Mouse (Mus musculus) spleen, adult 12 weeks (tissue): ENCODE data around the gene C1qtnf5.

Experiments
- DNase-seq: peaks from one replicate; pipeline ENCODE4 v3.0.0; 2022; ENCODE audit warnings: low spot score

The C1qtnf5 gene

DNA sequence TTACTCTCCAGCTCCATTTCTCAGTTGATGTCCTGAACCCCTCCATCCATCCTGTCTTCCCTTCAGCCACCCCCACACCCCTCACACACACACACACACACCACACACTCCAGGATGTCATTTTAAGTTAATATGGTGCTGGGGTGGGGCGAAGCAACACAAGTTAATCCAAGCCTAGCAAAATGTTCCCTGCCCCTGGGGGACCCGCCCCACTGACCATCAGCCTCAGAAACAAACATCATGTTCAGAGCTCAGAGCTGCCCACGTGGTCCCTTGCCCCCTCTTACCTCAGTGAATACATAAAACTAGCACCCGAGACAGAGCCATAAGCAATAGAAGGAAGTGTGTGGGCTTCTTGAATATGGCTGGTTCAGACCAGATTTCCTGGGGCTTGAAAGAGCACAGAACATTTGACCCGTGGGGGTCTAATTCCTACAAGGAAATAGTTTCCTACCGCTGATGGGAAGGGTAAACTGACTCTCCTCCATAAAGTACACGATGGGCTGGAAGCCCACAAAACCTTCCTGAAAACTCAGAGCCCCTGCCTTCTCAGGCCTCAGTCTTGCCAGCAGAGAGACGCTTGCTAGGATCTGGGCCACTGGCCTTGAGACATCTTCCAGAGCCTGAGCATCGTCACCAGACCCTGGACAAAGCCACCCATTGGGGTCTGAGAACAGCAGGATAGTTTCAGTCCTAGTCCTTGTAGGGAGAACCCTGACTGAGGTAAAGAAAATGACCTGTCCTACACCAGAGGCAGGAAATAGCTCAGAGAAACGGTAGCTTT lies 26.9 kb upstream of the C1qtnf5 start:
- no peak for DNase-seq

DNA sequence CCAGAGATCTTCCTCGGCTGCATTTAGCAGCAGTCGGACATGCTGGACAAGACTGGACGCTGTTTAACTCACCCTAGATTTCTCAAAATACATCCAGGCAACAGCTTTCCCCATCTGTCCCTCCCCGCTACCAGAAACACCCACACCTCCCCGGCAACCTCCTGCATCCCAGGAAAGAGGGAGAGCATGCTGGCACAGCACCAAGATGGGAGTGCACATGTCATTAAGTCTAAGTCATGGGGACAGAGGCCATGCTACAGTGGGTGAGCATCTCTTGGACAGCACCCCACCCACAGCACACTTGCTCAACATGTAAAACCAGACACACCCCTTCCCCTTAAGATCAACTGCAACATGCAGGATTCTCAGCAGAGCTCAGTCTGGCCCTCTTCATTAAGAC lies 26.1 kb upstream of the C1qtnf5 start:
- no peak for DNase-seq

DNA sequence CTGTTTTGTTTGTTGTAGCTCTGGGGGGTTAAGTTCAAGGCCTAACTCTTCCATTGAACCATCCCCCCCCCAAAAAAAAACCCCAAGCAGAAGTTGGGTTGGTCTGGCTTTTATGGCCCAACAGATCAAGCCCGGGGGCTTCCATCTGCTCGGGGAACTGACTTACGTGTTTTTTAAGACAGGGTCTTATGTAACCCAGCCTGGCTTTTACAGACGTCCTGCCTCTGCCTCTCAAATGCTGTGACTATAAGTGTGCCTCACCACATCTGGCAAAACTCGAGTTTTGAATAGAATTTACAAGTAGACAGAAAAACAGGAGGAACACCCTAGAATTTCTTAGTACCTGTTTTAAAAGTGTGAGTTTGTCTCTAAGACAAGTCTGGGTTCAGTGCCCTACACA lies 25.5 kb upstream of the C1qtnf5 start:
- DNase-seq, result no peak

DNA sequence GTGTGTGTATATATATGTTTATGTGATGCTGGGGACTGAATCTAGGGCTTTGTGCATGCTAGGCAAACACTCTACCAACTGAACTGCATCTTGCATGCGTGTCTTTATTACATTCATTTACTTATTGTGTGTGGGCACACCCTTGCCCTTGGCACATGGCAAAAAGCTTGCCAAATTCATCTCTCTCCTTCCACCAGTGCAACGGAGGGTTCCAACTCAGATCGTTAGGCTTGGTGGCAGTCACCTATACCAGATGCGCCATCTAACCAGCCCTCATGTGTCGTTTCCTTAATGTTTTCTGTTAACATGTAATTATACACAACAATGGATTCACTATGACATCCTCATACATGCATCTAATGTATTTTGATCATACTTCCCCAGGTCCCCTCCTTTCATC lies 24.8 kb upstream of the C1qtnf5 start:
- DNase-seq, result no peak

DNA sequence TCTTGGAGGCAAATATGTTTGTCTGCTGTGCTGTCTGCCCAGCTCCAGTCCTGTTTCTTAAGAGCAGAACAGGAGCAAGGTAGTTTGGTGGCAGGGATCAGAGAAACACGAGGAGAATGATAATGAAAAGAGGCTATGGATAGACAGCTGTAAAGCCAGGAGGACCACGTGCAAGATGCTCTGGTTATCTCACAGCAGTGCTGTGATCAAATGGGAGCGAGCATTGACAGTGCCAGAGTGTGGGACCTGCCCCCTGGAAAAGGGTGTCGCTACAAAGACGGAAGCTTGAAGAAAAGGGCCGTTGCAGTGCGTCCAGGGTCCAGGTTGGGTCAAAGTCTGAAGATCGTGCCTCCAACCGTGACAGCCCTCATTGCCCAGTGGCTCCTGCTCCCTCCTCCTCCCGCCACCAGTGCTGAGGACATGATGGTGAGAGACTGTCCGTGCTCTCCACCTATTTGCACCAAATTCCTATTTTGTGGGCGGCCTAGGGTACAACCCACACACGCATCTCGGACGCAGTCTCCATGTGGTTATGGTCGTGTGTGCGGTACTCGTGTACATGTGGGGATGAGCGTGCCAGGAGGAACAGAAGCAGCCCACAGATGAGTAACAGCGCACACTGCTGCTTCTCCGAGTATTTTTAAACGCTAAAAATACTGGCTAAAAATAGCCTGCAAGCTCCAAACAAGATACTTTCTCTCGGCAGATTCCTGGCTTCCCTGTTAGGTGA lies 23.5 kb upstream of the C1qtnf5 start:
- no peak for DNase-seq

GRCm38 (mm10) chr9:44084236-44084635 lies 22.8 kb upstream of the C1qtnf5 start:
- DNase-seq, result no peak

- peak; percentile 71 for DNase-seq
These were observed 22.3 kb upstream of the C1qtnf5 start for GRCm38 (mm10) chr9:44084659-44085229.

DNA sequence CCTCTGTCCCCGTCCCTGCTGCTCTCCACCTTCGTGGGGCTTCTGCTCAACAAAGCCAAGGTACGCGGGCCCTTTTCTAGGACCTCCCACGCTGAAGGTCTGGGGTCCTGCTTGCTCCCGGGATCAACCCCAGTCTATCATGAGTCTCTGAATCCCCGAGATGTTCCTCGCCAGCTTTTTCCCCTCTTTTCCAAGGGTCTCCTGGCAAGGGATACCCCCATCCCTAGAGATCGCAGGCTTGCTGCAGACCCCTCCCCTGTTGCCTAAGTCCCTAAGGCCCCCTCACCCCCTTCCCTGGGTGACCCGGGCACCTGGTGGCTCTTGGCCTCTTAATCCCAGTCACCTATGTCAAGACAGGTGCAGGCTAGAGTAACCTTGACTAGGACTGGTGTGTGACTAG lies 21.8 kb upstream of the C1qtnf5 start:
- no peak for DNase-seq

- DNase-seq, result no peak
These were observed 21.0 kb upstream of the C1qtnf5 start for GRCm38 (mm10) chr9:44085741-44086665.

DNA sequence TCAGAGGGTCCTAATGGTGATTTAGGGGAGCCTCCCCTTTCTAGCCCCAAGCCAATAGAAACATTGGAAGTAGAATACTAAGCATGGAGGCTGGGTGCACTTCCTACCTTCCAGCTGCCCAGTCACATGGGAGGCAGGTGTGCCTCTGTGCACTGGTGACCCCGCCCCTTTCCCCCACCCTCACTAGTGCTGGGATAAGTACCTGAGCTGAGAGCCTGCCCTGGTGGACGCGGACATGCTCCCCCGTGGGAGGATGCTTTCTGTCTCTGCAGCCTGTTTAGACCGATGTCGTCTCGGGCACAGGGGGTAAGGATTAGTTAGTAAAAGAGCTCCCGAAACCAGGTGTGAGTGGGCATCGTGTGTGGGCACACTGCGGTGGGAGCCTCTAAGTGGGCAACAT lies 20.1 kb upstream of the C1qtnf5 start:
- DNase-seq, result no peak

GRCm38 (mm10) chr9:44087761-44088455 lies 19.1 kb upstream of the C1qtnf5 start:
- DNase-seq, result no peak

- DNase-seq, result no peak
These were observed 18.0 kb upstream of the C1qtnf5 start for GRCm38 (mm10) chr9:44088877-44089608.

DNA sequence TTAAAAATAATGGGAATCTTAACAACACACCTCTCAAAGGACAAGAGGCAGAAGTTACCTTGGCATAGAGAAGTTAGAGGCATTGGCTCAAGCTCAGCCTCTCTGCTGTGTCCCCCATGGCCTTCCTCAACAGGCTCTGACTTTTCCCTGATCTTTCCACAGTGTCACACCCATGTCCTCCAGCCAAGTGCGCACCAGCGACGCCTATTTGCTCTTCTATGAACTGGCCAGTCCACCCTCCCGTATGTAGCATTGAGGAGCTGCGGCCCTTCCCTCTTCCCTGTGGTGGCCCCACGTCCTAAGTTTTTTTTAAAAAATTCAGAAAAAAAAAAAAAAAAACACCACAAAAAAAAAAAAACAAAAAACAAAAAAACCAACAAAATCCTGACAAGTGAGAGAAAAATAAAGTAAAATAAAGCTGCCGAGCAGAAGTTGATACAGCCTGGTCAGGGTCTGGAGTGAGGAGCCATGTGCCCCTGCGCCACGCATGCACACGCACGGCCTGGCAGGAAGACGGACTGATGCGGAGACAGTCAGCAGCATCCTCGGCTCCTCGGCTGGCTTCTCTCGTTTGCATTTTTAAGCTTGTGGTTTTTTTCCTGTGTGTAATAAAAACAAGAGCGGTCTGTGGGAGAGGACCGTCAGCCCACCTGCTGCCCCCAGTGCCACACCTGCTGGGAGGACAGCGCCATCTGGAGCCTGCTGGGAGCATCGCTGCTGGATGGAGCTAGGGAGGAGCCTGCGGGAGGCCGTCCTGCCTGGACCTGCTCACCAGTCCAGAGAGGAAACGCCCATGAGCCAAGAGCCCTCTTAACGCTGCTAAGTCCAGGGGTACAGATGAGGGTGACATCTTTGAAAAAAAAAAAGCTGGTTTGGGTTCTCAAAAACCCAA lies 13.2 kb upstream of the C1qtnf5 start:
- DNase-seq, result peak; percentile 31

GRCm38 (mm10) chr9:44094737-44095136 lies 12.3 kb upstream of the C1qtnf5 start:
- no peak for DNase-seq

DNA sequence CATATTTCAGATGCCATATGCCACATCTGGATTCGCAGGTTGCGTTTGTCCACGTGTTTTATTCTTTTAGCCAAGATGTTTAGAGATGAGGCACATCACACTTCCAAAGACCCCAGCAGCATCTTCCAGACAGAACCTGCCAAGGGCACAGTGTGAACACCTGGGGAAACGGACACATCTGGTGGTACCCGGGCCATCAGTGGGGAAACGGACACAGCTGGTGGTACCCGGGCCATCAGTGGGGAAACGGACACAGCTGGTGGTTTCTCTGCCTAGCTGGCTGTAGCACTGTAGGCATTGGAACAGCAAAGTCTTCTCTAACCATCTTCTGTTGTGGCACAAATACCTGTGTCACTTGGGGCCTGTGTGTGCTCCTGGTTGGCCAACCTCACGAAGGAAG lies 11.3 kb upstream of the C1qtnf5 start:
- no peak for DNase-seq

DNA sequence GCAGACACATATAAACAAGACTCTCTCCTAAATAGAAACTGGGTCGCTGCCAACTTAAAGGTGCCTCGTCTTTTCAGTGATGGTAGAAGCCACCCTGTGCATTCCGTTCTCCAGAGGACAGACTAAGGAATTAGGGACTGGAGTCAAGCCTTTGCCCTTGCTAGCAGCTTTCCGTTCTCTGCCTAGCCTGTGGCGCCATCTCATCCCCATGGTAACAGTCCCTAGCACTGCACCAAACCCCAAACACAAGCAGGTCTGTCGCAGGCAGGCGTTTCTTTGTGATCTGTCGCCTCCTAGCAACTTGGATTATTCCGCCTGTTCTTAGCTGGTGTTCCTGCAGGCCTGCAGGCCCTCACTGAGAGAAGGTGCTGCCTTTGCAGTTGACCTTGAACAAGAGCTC lies 10.5 kb upstream of the C1qtnf5 start:
- DNase-seq, result no peak

- DNase-seq, result no peak
These were observed 5.6 kb upstream of the C1qtnf5 start, which contains the start of gene Mfrp for GRCm38 (mm10) chr9:44101490-44101889. Gene Mfrp, plus strand, starts transcription at chr9:44101729.

DNA sequence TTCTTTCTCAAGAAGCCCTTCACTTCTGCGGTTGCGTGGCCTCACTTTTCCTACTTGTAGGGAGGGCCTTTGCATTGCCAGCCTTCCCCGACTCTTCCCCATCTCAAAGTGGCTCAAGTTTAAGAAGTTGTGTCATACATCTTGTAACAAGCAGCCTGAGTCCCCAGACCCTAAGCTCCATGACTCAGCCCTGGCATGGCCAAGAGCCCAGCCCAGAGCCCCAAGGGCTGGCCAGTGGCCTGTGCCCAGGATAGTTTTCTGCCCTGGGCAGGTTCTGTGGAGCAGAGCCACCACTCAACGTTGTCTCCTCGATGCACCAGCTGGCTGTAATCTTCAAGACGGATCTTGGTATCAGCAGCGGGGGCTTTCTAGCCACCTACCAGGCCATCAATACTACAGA lies 2.2 kb upstream of the C1qtnf5 start:
- no peak for DNase-seq

DNA sequence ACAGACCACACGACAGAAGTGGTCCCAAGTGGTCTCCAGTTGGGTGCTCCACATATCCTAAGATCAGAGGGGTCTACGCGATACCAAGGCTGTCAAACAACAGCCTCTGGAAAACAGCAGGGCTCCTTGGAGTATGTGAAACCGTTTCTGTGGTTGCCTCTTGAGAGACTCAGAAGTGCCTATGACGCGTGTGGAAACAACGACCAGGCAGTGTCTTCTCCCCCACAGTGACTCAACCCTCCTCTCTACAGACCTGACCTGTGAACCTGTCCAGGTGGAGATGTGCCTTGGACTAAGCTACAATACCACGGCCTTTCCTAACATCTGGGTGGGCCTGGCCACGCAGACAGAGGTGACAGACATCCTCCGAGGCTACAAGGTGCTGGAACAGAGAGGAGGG lies 1.3 kb upstream of the C1qtnf5 start:
- no peak for DNase-seq

GRCm38 (mm10) chr9:44106182-44106581 lies 863 bp upstream of the C1qtnf5 start:
- DNase-seq, result no peak
